Mouse (Mus musculus): ENCODE measurements at regions not wholly inside any gene's neighbourhood (a gene's known extent, or its start where the extent isn't known, plus 50 kb on each side); places are given as distances from the start of the nearest gene placed in this dataset.

- 0 out of 2 replicates have a peak, but pooled peaks cover 4% of the 10 kb centered on the region for H3K4me1 ChIP-seq (ENCODE audit: control insufficient read depth, insufficient read depth, insufficient read length, low read length)
- H3K4me3 ChIP-seq (ENCODE audit: low read depth, low read length): no peak overlapping the region
- H3K27me3 ChIP-seq (ENCODE audit: control insufficient read depth, insufficient read depth, low read length): no peaks in the 10 kb centered on the region
- H3K27ac ChIP-seq (ENCODE audit: insufficient read depth, low read depth, low read length): no peak overlapping the region
- TF ChIP-seq POLR2A (IDR thresholded peaks at IDR 0.05; ENCODE audit: low read depth, low read length) (no peak), CTCF (IDR thresholded peaks at IDR 0.05; ENCODE audit: extremely low read depth, insufficient read length, insufficient replicate concordance, low read depth, low read length) (no peak)
- 60% methylated on average over 7 of the region's 7 CpGs for WGBS
- no peaks in the 10 kb centered on the region for H3K36me3 ChIP-seq (ENCODE audit: control insufficient read depth, insufficient read depth, low read length)
Observed at GRCm38 (mm10) chr2:110487950-110488349, 109.1 kb upstream of the Slc5a12 start.

- H3K27me3 ChIP-seq (ENCODE audit: control insufficient read depth, insufficient read depth, low read length): no peaks in the 10 kb centered on the region
- H3K36me3 ChIP-seq (ENCODE audit: control insufficient read depth, insufficient read depth, low read length): no peaks in the 10 kb centered on the region
- H3K27ac ChIP-seq (ENCODE audit: insufficient read depth, low read depth, low read length): no peak overlapping the region
- H3K4me1 ChIP-seq (ENCODE audit: control insufficient read depth, insufficient read depth, insufficient read length, low read length): no peaks in the 10 kb centered on the region
- WGBS: 30% methylated on average over 2 of the region's 2 CpGs
- TF ChIP-seq POLR2A (IDR thresholded peaks at IDR 0.05; ENCODE audit: low read depth, low read length): no peak
- no peak for TF ChIP-seq CTCF (IDR thresholded peaks at IDR 0.05; ENCODE audit: extremely low read depth, insufficient read length, insufficient replicate concordance, low read depth, low read length)
- H3K4me3 ChIP-seq (ENCODE audit: low read depth, low read length): no peak overlapping the region
Observed at GRCm38 (mm10) chr2:110501786-110502185, 95.3 kb upstream of the Slc5a12 start.

- no peak overlapping the region for H3K4me3 ChIP-seq (ENCODE audit: low read depth, low read length)
- H3K27ac ChIP-seq (ENCODE audit: insufficient read depth, low read depth, low read length): no peak overlapping the region
- WGBS: 52% methylated on average over 3 of the region's 3 CpGs
- H3K4me1 ChIP-seq (ENCODE audit: control insufficient read depth, insufficient read depth, insufficient read length, low read length): no peaks in the 10 kb centered on the region
- TF ChIP-seq CTCF (IDR thresholded peaks at IDR 0.05; ENCODE audit: extremely low read depth, insufficient read length, insufficient replicate concordance, low read depth, low read length): no peak
- no peak for TF ChIP-seq POLR2A (IDR thresholded peaks at IDR 0.05; ENCODE audit: low read depth, low read length)
- no peaks in the 10 kb centered on the region for H3K27me3 ChIP-seq (ENCODE audit: control insufficient read depth, insufficient read depth, low read length)
- H3K36me3 ChIP-seq (ENCODE audit: control insufficient read depth, insufficient read depth, low read length): no peaks in the 10 kb centered on the region
Observed at GRCm38 (mm10) chr2:110508162-110508748, 88.8 kb upstream of the Slc5a12 start.

- H3K27me3 ChIP-seq (ENCODE audit: control insufficient read depth, insufficient read depth, low read length): no peaks in the 10 kb centered on the region
- TF ChIP-seq CTCF (IDR thresholded peaks at IDR 0.05; ENCODE audit: extremely low read depth, insufficient read length, insufficient replicate concordance, low read depth, low read length) (no peak), POLR2A (IDR thresholded peaks at IDR 0.05; ENCODE audit: low read depth, low read length) (no peak)
- WGBS: 60% methylated on average over 7 of the region's 7 CpGs
- H3K27ac ChIP-seq (ENCODE audit: insufficient read depth, low read depth, low read length): no peak overlapping the region
- H3K4me1 ChIP-seq (ENCODE audit: control insufficient read depth, insufficient read depth, insufficient read length, low read length): no peaks in the 10 kb centered on the region
- no peak overlapping the region for H3K4me3 ChIP-seq (ENCODE audit: low read depth, low read length)
- H3K36me3 ChIP-seq (ENCODE audit: control insufficient read depth, insufficient read depth, low read length): no peaks in the 10 kb centered on the region
Observed at GRCm38 (mm10) chr2:110523173-110523803, 73.8 kb upstream of the Slc5a12 start.

- H3K27ac ChIP-seq (ENCODE audit: insufficient read depth, low read depth, low read length): no peak overlapping the region
- no peaks in the 10 kb centered on the region for H3K4me1 ChIP-seq (ENCODE audit: control insufficient read depth, insufficient read depth, insufficient read length, low read length)
- WGBS: 69% methylated on average over 3 of the region's 3 CpGs
- no peaks in the 10 kb centered on the region for H3K36me3 ChIP-seq (ENCODE audit: control insufficient read depth, insufficient read depth, low read length)
- no peak overlapping the region for H3K4me3 ChIP-seq (ENCODE audit: low read depth, low read length)
- no peaks in the 10 kb centered on the region for H3K27me3 ChIP-seq (ENCODE audit: control insufficient read depth, insufficient read depth, low read length)
- no peak for TF ChIP-seq POLR2A (IDR thresholded peaks at IDR 0.05; ENCODE audit: low read depth, low read length)
- TF ChIP-seq CTCF (IDR thresholded peaks at IDR 0.05; ENCODE audit: extremely low read depth, insufficient read length, insufficient replicate concordance, low read depth, low read length): no peak
Observed at GRCm38 (mm10) chr2:110528191-110528590, 68.9 kb upstream of the Slc5a12 start.

- no peak for TF ChIP-seq POLR2A (IDR thresholded peaks at IDR 0.05; ENCODE audit: low read depth, low read length)
- no peak for TF ChIP-seq CTCF (IDR thresholded peaks at IDR 0.05; ENCODE audit: extremely low read depth, insufficient read length, insufficient replicate concordance, low read depth, low read length)
- H3K36me3 ChIP-seq (ENCODE audit: control insufficient read depth, insufficient read depth, low read length): no peaks in the 10 kb centered on the region
- 29% methylated on average over 2 of the region's 2 CpGs for WGBS
- no peak overlapping the region for H3K4me3 ChIP-seq (ENCODE audit: low read depth, low read length)
- no peak overlapping the region for H3K27ac ChIP-seq (ENCODE audit: insufficient read depth, low read depth, low read length)
- H3K27me3 ChIP-seq (ENCODE audit: control insufficient read depth, insufficient read depth, low read length): no peaks in the 10 kb centered on the region
- H3K4me1 ChIP-seq (ENCODE audit: control insufficient read depth, insufficient read depth, insufficient read length, low read length): no peaks in the 10 kb centered on the region
Observed at GRCm38 (mm10) chr2:110540140-110540539, 57.0 kb upstream of the Slc5a12 start.

- TF ChIP-seq CTCF (IDR thresholded peaks at IDR 0.05; ENCODE audit: extremely low read depth, insufficient read length, insufficient replicate concordance, low read depth, low read length) (no peak), POLR2A (IDR thresholded peaks at IDR 0.05; ENCODE audit: low read depth, low read length) (no peak)
- no peak overlapping the region for H3K4me3 ChIP-seq (ENCODE audit: low read depth, low read length)
- 47% methylated on average over 6 of the region's 6 CpGs for WGBS
Observed at GRCm38 (mm10) chr2:110540570-110541357, 56.3 kb upstream of the Slc5a12 start.

More at GRCm38 (mm10) chr2:110540570-110541357, 56.3 kb upstream of the Slc5a12 start:
- Histone ChIP-seq H3K27me3 (ENCODE audit: control insufficient read depth, insufficient read depth, low read length) (no peaks in the 10 kb centered on the region), H3K27ac (ENCODE audit: insufficient read depth, low read depth, low read length) (peak overlapping the region; percentile 43; the same call in 1 of the 2 replicates), H3K4me1 (ENCODE audit: control insufficient read depth, insufficient read depth, insufficient read length, low read length) (no peaks in the 10 kb centered on the region), H3K36me3 (ENCODE audit: control insufficient read depth, insufficient read depth, low read length) (no peaks in the 10 kb centered on the region)
